ENCODE assay signal across 28 mouse cellular contexts in genomic region chr10:120123721-120124120, GRCm38 (mm10). TPM values are rescaled to one million over a fixed set of nuclear protein-coding genes. Genes with fewer than 3 reads are reported as not detected.
DNase-seq lines count a peak whose midpoint lies in the region; ATAC-seq and TF ChIP-seq lines count a peak whose summit lies in the region.
"Had no signal": no experiment of that assay in that cellular context is flagged by ENCODE, and none has a peak within 500 bp of the region (broad histone marks: within the 10 kb centered on the region; RNA-seq: fewer than 3 reads in every experiment).

No protein-coding gene starts in this region.

- TF ChIP-seq POLR2A in cerebellum, adult 2 months (IDR thresholded peaks at IDR 0.05; ENCODE audit: borderline replicate concordance, insufficient read depth, low read length), result no peak

- no peaks in the 10 kb centered on the region for H3K27me3 ChIP-seq in cerebellum, adult 2 months (ENCODE audit: control insufficient read depth, insufficient read depth, low read length)
- H3K27me3 ChIP-seq: hindbrain, embryonic 15.5 days; limb, embryonic 12.5 days; Patski had no signal

- no peak for DNase-seq in layer of hippocampus, adult 2 months (ENCODE audit: low spot score in 2 of 2)
- DNase-seq in layer of hippocampus, adult 8-10 months (ENCODE audit: low spot score in 2 of 2), result no peak
- peak; percentile 46 for DNase-seq in 416B (ENCODE audit: low read depth)
- DNase-seq in R1 (ENCODE audit: low read depth, low spot score), result peak; percentile 95
- DNase-seq in natural killer cell, adult 2 months (ENCODE audit: low spot score in 2 of 2), result no peak
- DNase-seq in cerebellum, adult 2 months, result no peak
- DNase-seq: adrenal gland, adult 8-10 months; B cell, adult 2 months; cerebellum, adult 11-12 months; cerebellum, postnatal 14 days; embryo, embryonic 11 days; kidney, adult 18-20 months; liver, postnatal 0 days; lung, postnatal 10 days; right cerebral cortex, postnatal 14 days; thymus, adult 2 months; thymus, postnatal 4 days had no signal

- H3K4me3 ChIP-seq in layer of hippocampus, adult 2 months, result no peak overlapping the region
- H3K4me3 ChIP-seq in cerebellum, adult 2 months (replicated peaks; ENCODE audit: insufficient read depth, low read depth, low read length), result no peak overlapping the region
- H3K4me3 ChIP-seq: embryonic facial prominence, embryonic 13.5 days; erythroblast, embryonic 14.5 days; forebrain, embryonic 12.5 days; hindbrain, embryonic 15.5 days; limb, embryonic 12.5 days had no signal

- 89% methylated on average over 3 of the region's 3 CpGs for WGBS in cerebellum, adult 2 months

- ATAC-seq in megakaryocyte-erythroid progenitor cell, adult 5-6 weeks (replicated peaks; ENCODE audit: low FRiP score, low TSS enrichment, poor library complexity, severe bottlenecking), result peak; percentile 72
- ATAC-seq: activated CD4-positive, CD25-positive, alpha-beta regulatory T cell, adult 4 months; liver, postnatal 0 days; midbrain, embryonic 16.5 days; Patski had no signal

- peak; percentile 43 for TF ChIP-seq CTCF in layer of hippocampus, adult 2 months (conservative IDR thresholded peaks at IDR 0.05)
- no peak for TF ChIP-seq CTCF in cerebellum, adult 2 months (IDR thresholded peaks at IDR 0.05; ENCODE audit: borderline replicate concordance, insufficient read depth, low read depth, low read length)

- H3K27ac ChIP-seq in layer of hippocampus, adult 2 months, result no peak overlapping the region
- H3K27ac ChIP-seq in cerebellum, adult 2 months (ENCODE audit: insufficient read depth, low read length), result no peak overlapping the region
- H3K27ac ChIP-seq: embryonic facial prominence, embryonic 13.5 days; forebrain, embryonic 12.5 days; hindbrain, embryonic 15.5 days; kidney, postnatal 0 days; limb, embryonic 12.5 days; stomach, postnatal 0 days had no signal

- H3K4me1 ChIP-seq in cerebellum, adult 2 months (ENCODE audit: control insufficient read depth, insufficient read depth, low read length), result no peaks in the 10 kb centered on the region
- H3K4me1 ChIP-seq: embryonic facial prominence, embryonic 13.5 days; forebrain, embryonic 12.5 days; hindbrain, embryonic 15.5 days had no signal

RNA-seq across cellular contexts. Expression of gene Helb, which starts 10.9 kb away (rescaled TPM):
- total RNA-seq in layer of hippocampus, adult 2 months (2021), result 1 to 10 TPM; 3.8 to 4.6 TPM
- 1 to 10 TPM; 4.2 to 6.1 (median 4.6) TPM for total RNA-seq in layer of hippocampus, adult 8-10 months (2022)
- 24.1 and 26.1 TPM in 2 replicates for total RNA-seq in megakaryocyte-erythroid progenitor cell, adult 5-6 weeks (2014; fragmentation: Nextera tagmentation)
- 30.3 and 34.1 TPM in 2 replicates for total RNA-seq in megakaryocyte-erythroid progenitor cell, adult 5-6 weeks (2017)
- polyA plus RNA-seq in cerebellum, adult 2 months (2012; rRNA removed), result 3.8 and 4.6 TPM in 2 replicates

Comparison
In these comparisons a context has a peak if more than half of its experiments do, and no peak if none do; other contexts are left out.
1. DNase-seq: peak in 416B (single experiment) and R1 (single experiment); none in layer of hippocampus, adult 2 months (0 of 2), layer of hippocampus, adult 8-10 months (0 of 2), natural killer cell, adult 2 months (0 of 2) and cerebellum, adult 2 months (0 of 2).